Comparison of ENCODE assay signal across 1 mouse cellular context in the genomic region with DNA sequence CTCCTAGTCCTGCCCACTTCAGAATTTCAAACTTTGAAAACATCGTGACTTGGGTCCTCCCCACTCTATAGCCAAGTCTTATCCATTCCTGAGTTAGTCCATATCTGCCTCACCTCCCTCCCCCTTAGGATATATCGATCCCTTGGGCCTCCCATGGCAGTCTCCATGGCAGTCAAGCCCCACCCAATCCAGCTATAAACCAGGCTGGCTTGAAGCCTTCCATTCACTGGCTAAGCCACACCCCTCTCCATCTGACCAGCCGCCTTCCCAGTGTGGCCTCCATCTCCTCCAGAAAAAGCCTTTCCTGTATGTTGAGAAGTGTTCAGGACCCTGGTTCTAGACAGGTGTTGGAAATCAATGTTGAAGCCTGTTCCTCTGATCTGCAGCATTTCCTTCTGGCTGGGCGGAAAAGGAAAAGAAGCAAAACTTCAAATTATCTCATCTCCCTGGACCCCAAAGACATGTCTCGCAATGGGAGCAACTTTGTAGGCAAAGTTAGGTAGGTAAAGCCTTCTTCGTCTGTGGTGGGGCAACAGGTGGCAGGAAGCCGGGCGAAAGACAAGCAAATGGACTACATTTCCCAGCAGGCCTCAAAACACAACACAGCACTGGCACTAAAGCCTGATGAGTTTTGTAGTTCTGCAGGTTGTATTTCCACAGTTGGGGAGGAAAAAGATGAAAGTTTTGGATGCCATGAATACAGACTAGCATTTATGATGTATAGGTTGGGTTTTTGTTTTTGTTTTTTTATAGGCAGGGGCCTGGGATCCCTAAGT.
A peak's percentile ranks its signal among the peaks of the same experiment; 100 is the strongest.
TF ChIP-seq lines count a peak whose summit lies in the region.

No protein-coding gene starts in this region.

TF ChIP-seq in CH12.LX, 34 proteins besides CTCF, POLR2A, EP300 and RAD21:
- no peak for TF ChIP-seq MAX (IDR thresholded peaks at IDR 0.05; ENCODE audit: low read length)
- TF ChIP-seq ELF1 (IDR thresholded peaks at IDR 0.05; ENCODE audit: low read depth, low read length): peak; percentile 62
- TF ChIP-seq GABPA (IDR thresholded peaks at IDR 0.05; ENCODE audit: insufficient replicate concordance, low read depth, low read length): no peak
- TF ChIP-seq KAT2A (IDR thresholded peaks at IDR 0.05; ENCODE audit: insufficient replicate concordance, low read length): 0 out of 2 replicates have a peak, but pooled peaks have one; percentile 53
- peak; percentile 85 for TF ChIP-seq HCFC1 (IDR thresholded peaks at IDR 0.05; ENCODE audit: low read depth, low read length)
